Mouse (Mus musculus): ENCODE data around the gene Ebf1.

- TF ChIP-seq GATA1 (IDR thresholded peaks at IDR 0.05; ENCODE audit: borderline replicate concordance, low read length) (no peak), FLI1 (IDR thresholded peaks at IDR 0.05; ENCODE audit: low read length) (no peak)
Observed at GRCm38 (mm10) chr11:44758857-44759256, 141.7 kb downstream of the Ebf1 start.
